Mouse (Mus musculus): Measurements from ENCODE around the gene Tes. TPM values are rescaled to one million over a fixed set of nuclear protein-coding genes. Genes with fewer than 3 reads are reported as not detected.
A peak's percentile ranks its signal among the peaks of the same experiment; 100 is the strongest.

Tes gene
- polyA plus RNA-seq (2015; fragmentation: Nextera tagmentation; extraction: Ambion mirVana), result 35.4 and 37.8 TPM in 2 replicates

DNA sequence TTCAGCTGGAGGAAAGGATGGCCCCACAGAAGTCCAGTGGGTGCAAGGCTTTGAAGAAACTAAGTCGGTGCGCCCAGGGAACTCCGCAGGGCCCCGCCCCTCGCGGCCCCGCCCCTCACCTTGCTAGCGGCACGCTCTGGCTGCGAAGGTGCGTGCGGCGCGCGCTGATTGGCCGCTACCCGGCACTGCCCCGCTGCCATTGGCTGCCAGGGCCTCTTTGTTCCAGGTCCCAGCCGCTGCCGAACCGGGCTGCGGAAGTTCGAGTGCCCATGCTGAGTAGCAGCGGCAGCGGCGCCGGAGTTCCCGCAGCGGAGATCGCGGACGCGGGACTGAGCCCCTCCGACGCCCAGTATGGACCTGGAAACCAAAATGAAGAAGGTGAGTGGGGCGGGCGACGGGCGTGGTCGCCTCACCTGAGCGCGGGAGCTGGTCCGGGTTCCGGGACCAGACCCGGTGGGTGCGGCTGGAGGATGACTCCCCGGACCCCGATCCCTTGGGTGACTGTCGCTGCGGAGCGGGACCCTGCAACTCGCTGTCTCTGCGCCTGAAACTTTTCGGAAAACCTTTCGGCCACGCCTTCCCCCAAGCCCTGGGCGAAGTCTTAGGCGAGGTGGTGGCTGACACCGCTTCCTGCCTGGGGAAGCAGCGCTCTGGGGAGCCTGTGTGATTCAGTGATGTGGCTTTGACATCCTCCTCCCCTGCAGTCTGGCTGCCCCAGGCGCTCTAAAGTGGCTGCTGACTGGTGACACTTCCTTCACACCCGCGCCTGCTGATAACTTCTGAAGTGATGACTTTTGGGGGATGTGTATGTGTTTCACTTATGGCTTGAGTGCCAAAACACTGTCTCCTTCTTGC is at the start of gene Tes:
Gene Tes (plus strand): TSS at position 214 of the 855 bp plus-strand sequence.
- Histone ChIP-seq H3K27me3 (no peaks in the 10 kb centered on the region), H3K4me2 (replicated peaks) (peak within 1 kb of the TSS; percentile 82), H3K36me3 (no peaks in the 10 kb centered on the region), H3K27ac (replicated peaks) (peak within 1 kb of the TSS; percentile 70), H3K9ac (peak within 1 kb of the TSS; percentile 69), H3K9me3 (replicated peaks) (no peaks in the 10 kb centered on the region), H3K4me1 (peaks cover 17% of the 10 kb centered on the region), H3K4me3 (replicated peaks) (peak within 1 kb of the TSS; percentile 75)
- WGBS, result under 1% methylated on average over 63 of the region's 63 CpGs
- ATAC-seq (ENCODE audit: insufficient number of reproducible peaks, low FRiP score, low TSS enrichment, low read depth), result peak; percentile 93

GRCm38 (mm10) chr6:17025886-17026285 is 39.1 kb upstream of the Tes start:
- H3K9me3 ChIP-seq (replicated peaks), result no peaks in the 10 kb centered on the region

DNA sequence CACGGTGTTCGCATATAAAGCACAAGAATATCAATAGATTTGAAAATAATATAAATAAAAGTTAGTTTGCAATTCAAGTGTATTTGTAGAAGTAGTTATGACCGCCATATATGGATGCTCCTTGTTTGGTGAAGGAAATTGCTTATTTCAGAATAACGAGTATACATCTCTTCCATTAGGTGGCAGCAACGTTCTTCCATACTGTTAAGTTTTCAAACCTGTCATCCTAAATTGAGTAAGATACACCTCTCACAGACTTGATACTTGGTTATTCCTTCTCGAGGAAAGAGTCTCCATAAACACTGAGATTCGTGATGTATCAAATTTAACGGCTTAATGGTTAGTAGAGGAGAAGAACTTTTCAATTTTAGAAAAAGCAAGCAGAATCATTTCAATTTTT is 37.4 kb upstream of the Tes start:
- no peaks in the 10 kb centered on the region for H3K4me1 ChIP-seq
- no peaks in the 10 kb centered on the region for H3K27me3 ChIP-seq
- no peak overlapping the region for H3K27ac ChIP-seq (replicated peaks)
- no peak for ATAC-seq (ENCODE audit: insufficient number of reproducible peaks, low FRiP score, low TSS enrichment, low read depth)
- H3K4me3 ChIP-seq (replicated peaks), result no peak overlapping the region
- H3K9ac ChIP-seq, result no peak overlapping the region
- H3K36me3 ChIP-seq, result no peaks in the 10 kb centered on the region
- no peaks in the 10 kb centered on the region for H3K9me3 ChIP-seq (replicated peaks)
- no peak overlapping the region for H3K4me2 ChIP-seq (replicated peaks)
- 14% methylated on average over 8 of the region's 8 CpGs for WGBS

More at GRCm38 (mm10) chr6:17025886-17026285, 39.1 kb upstream of the Tes start:
- 59% methylated on average over 7 of the region's 7 CpGs for WGBS
- Histone ChIP-seq H3K4me3 (replicated peaks) (no peak overlapping the region), H3K27ac (replicated peaks) (no peak overlapping the region), H3K9ac (no peak overlapping the region), H3K36me3 (no peaks in the 10 kb centered on the region), H3K27me3 (no peaks in the 10 kb centered on the region), H3K4me1 (no peaks in the 10 kb centered on the region), H3K4me2 (replicated peaks) (no peak overlapping the region)
- no peak for ATAC-seq (ENCODE audit: insufficient number of reproducible peaks, low FRiP score, low TSS enrichment, low read depth)

DNA sequence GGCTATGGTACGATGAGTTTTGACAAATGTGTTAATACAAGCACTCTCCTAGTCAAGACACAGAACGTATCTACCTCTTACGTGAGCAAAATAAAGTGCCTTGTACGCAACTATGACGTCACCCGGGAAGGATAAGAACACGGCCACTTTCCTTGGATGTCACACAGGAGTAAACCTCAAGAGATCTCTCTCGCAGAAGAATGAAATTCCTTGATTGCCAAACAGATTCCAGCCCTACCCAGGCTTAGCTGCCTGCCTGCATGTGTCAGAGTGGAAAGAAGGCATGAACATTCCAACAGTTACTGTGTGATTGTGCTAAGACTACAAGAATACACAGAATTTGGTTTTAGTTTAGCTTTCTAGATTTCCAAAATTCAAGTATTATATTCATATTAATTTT is 36.1 kb upstream of the Tes start:
- H3K27me3 ChIP-seq, result no peaks in the 10 kb centered on the region
- no peak overlapping the region for H3K4me2 ChIP-seq (replicated peaks)
- H3K9ac ChIP-seq, result no peak overlapping the region
- no peaks in the 10 kb centered on the region for H3K9me3 ChIP-seq (replicated peaks)
- no peaks in the 10 kb centered on the region for H3K4me1 ChIP-seq
- H3K27ac ChIP-seq (replicated peaks), result no peak overlapping the region
- 71% methylated on average over 8 of the region's 8 CpGs for WGBS
- no peak overlapping the region for H3K4me3 ChIP-seq (replicated peaks)
- no peak for ATAC-seq (ENCODE audit: insufficient number of reproducible peaks, low FRiP score, low TSS enrichment, low read depth)
- H3K36me3 ChIP-seq, result no peaks in the 10 kb centered on the region

DNA sequence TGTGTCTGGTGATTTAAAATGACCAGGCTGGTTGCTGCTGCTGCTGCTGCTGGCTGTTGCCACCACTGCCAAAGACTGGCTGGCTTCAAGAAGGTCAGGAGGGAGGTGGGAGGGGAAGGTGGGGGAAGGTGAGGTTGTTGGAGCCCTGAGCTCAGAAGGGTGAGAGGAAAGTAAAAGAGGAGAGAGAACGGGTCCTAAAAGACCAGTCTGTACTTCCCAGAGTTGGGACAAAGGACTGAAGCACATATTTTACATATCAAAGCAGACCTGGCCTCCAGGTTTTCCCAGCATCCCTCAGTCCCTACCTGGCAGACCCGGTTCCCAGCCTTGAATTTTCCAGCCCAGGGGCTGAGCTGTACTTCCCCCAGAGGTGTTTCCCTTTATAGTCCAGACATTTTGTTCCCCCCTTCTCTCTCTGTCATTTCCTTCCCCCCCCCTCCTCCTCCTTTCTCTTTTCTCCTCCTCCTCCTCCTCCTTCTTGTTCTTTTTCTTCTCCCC is 32.7 kb upstream of the Tes start:
- 11% methylated on average over 2 of the region's 2 CpGs for WGBS
- ATAC-seq (ENCODE audit: insufficient number of reproducible peaks, low FRiP score, low TSS enrichment, low read depth), result no peak

DNA sequence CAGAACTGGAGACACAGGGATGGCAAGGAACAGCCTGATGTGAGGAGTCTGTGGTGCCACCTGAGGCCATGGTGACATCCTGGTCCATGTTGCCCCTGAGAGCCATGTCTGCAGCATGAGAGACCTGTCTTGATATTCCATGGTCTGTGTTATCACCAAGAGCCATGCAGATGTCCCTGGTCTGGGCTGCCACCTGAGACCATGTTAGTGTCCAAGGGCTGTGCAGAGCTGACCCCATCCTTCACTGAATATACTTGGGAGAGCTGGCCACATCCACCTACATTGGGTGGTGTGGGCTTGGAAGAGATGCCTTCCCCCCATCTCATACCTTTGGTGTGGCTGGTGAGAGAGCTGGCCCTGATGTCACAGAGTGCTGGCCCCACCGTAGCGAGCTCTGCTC is 30.9 kb upstream of the Tes start:
- Histone ChIP-seq H3K36me3 (no peaks in the 10 kb centered on the region), H3K27ac (replicated peaks) (no peak overlapping the region), H3K27me3 (no peaks in the 10 kb centered on the region), H3K9ac (no peak overlapping the region), H3K9me3 (replicated peaks) (no peaks in the 10 kb centered on the region), H3K4me2 (replicated peaks) (no peak overlapping the region), H3K4me3 (replicated peaks) (no peak overlapping the region), H3K4me1 (no peaks in the 10 kb centered on the region)
- no peak for ATAC-seq (ENCODE audit: insufficient number of reproducible peaks, low FRiP score, low TSS enrichment, low read depth)
- WGBS, result 92% methylated on average over 2 of the region's 2 CpGs

More for the DNA sequence above, 32.7 kb upstream of the Tes start:
- Histone ChIP-seq H3K27me3 (no peaks in the 10 kb centered on the region), H3K4me1 (no peaks in the 10 kb centered on the region), H3K4me3 (replicated peaks) (no peak overlapping the region), H3K27ac (replicated peaks) (no peak overlapping the region), H3K4me2 (replicated peaks) (no peak overlapping the region), H3K9me3 (replicated peaks) (no peaks in the 10 kb centered on the region), H3K9ac (no peak overlapping the region), H3K36me3 (no peaks in the 10 kb centered on the region)

DNA sequence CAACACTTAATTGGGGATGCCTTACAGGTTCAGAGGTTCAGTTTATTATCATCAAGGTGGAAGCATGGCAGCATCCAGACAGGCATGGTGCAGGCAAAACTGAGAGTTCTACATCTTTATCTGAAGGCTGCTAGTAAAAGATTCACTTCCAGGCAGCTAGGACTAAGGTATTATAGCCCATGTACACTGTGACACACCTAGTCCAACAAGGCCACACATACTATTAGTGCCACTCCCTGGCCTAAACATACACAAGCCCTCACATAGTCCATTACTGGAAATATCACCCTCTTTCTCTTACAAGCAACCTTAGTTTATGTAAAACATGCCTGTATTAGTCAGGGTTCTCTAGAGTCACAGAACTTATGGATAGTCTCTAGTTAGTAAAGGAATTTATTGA is 29.7 kb upstream of the Tes start:
- ATAC-seq (ENCODE audit: insufficient number of reproducible peaks, low FRiP score, low TSS enrichment, low read depth), result no peak
- Histone ChIP-seq H3K4me1 (no peaks in the 10 kb centered on the region), H3K9me3 (replicated peaks) (no peaks in the 10 kb centered on the region), H3K27me3 (no peaks in the 10 kb centered on the region), H3K36me3 (no peaks in the 10 kb centered on the region), H3K9ac (no peak overlapping the region), H3K4me2 (replicated peaks) (no peak overlapping the region), H3K4me3 (replicated peaks) (no peak overlapping the region), H3K27ac (replicated peaks) (no peak overlapping the region)

- no peaks in the 10 kb centered on the region; the same call in 1 of the 2 replicates for H3K9me3 ChIP-seq (replicated peaks)
- no peaks in the 10 kb centered on the region for H3K36me3 ChIP-seq
- no peak overlapping the region for H3K4me3 ChIP-seq (replicated peaks)
- H3K4me2 ChIP-seq (replicated peaks), result no peak overlapping the region
- 74% methylated on average over 4 of the region's 4 CpGs for WGBS
- H3K9ac ChIP-seq, result no peak overlapping the region
- no peak overlapping the region for H3K27ac ChIP-seq (replicated peaks)
- no peak for ATAC-seq (ENCODE audit: insufficient number of reproducible peaks, low FRiP score, low TSS enrichment, low read depth)
- no peaks in the 10 kb centered on the region for H3K4me1 ChIP-seq
- H3K27me3 ChIP-seq, result no peaks in the 10 kb centered on the region
These were observed 13.4 kb upstream of the Tes start for GRCm38 (mm10) chr6:17051432-17052025.

DNA sequence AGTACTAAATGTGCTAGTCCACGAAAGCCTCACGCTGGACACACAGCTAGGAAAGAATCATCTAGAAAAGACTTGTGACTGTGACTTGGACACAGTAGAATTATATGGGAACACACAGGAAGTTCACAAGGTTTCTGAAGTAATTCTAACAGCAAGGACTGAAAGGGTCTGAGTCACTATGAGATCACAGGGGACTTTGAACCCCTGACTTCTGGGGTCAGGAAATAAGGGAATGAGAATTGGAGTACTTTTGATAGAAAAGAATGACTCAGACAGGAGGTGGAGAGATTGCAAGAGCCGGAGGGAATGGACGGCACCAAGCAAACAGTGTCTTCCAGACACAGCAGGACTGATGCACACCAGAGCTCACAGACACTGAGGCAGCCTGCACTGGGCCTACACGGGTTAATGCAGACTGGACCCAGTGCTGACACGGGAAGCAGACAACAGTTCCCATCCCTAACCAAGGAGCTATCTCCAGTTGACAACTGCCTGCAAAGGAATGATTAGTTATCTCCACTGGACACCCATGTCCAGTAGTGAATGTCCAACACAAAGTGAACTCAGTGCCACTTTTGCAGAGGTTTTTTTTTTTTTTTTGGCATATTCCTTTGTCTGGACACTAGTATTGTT is 11.8 kb upstream of the Tes start:
- WGBS, result 75% methylated on average over 6 of the region's 6 CpGs
- no peaks in the 10 kb centered on the region for H3K4me1 ChIP-seq

DNA sequence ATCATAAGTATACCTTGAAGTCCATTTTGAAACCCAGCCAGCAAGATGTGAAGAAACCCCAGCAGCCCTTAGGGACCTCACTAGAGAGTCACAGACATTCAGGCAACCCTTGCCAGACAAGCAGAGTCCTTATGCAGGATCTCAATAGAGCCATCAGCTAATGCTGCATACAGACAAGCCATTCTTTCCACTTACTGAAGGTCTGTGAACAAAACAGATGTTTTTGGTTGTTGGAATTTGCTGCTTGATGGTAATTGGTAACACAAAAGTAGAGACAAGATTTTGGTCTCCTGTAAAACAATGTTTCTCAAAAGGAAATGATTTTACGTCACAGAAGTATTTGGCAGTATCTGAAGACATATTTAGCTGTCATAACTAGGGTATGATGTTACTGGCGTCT is 10.2 kb upstream of the Tes start:
- no peak for ATAC-seq (ENCODE audit: insufficient number of reproducible peaks, low FRiP score, low TSS enrichment, low read depth)
- no peaks in the 10 kb centered on the region for H3K9me3 ChIP-seq (replicated peaks)
- 29% methylated on average over 2 of the region's 2 CpGs for WGBS

More for the DNA sequence above, 11.8 kb upstream of the Tes start:
- no peaks in the 10 kb centered on the region for H3K36me3 ChIP-seq
- ATAC-seq (ENCODE audit: insufficient number of reproducible peaks, low FRiP score, low TSS enrichment, low read depth), result no peak
- H3K27me3 ChIP-seq, result no peaks in the 10 kb centered on the region
- no peak overlapping the region for H3K9ac ChIP-seq
- no peak overlapping the region for H3K27ac ChIP-seq (replicated peaks)
- H3K4me3 ChIP-seq (replicated peaks), result no peak overlapping the region
- no peak overlapping the region for H3K4me2 ChIP-seq (replicated peaks)
- no peaks in the 10 kb centered on the region for H3K9me3 ChIP-seq (replicated peaks)

DNA sequence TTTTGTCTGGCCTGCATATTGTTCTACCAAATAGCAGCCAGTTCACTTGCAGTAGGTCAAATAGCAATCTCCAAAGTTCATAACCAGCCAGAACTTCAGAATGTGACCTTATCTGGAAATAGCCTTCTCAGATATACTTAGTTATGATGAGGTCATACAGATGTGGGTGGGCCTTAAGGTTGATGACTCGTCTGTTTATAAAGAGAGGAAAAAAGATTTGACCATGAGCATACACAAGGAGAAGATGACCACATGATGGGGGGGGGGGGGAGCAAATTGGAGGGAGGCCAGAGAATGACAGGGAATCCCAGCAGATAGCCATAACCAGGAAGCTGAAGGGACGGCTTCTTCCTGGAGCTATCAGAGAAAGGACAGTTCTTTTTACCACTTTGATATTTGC is 9.3 kb upstream of the Tes start:
- Histone ChIP-seq H3K4me2 (replicated peaks) (no peak overlapping the region), H3K27me3 (no peaks in the 10 kb centered on the region), H3K4me1 (no peaks in the 10 kb centered on the region), H3K9me3 (replicated peaks) (no peaks in the 10 kb centered on the region), H3K9ac (no peak overlapping the region), H3K27ac (replicated peaks) (no peak overlapping the region), H3K36me3 (no peaks in the 10 kb centered on the region), H3K4me3 (replicated peaks) (no peak overlapping the region)
- ATAC-seq (ENCODE audit: insufficient number of reproducible peaks, low FRiP score, low TSS enrichment, low read depth), result no peak
- 53% methylated on average over 2 of the region's 2 CpGs for WGBS

More for the DNA sequence above, 10.2 kb upstream of the Tes start:
- Histone ChIP-seq H3K27ac (replicated peaks) (no peak overlapping the region), H3K27me3 (no peaks in the 10 kb centered on the region), H3K4me2 (replicated peaks) (no peak overlapping the region), H3K36me3 (no peaks in the 10 kb centered on the region), H3K4me1 (no peaks in the 10 kb centered on the region), H3K9ac (no peak overlapping the region), H3K4me3 (replicated peaks) (no peak overlapping the region)

Measured in embryonic facial prominence, embryonic 15.5 days (tissue).